Mouse (Mus musculus): ENCODE data around the gene Gpr137.

DNA sequence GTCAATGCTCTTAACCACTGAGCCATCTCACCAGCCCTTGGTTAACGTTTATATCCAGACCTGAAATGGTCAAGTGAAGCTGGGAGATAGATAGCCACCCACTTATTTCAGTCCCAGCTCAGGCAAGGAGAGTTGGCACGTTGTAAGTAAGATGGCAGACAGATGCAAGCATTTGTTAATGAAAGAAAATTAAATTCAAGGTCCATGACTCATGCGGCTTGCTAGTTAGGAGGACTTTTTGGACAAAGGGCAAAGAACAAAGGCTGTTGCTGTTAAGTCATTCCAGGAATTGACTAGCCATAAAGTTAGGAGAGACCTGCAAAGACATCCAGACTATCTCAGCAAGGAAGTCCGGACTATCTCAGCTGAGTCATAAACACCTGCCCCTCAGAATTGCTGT lies 42.6 kb downstream of the Gpr137 start:
- TF ChIP-seq EP300 (IDR thresholded peaks at IDR 0.05; ENCODE audit: low read depth), result no peak
- TF ChIP-seq CTCF (IDR thresholded peaks at IDR 0.05; ENCODE audit: low read depth), result no peak

Measured in liver, embryonic 14.5 days (tissue).